Mouse (Mus musculus) kidney, postnatal 25 days (tissue): ENCODE data around the gene Mpp1.

Source experiments
- DNase-seq, 2 experiments: peaks; one replicate each; pipeline ENCODE4 v3.0.0; 2021; ENCODE audit warnings: mixed read lengths in 2 of 2

The Mpp1 gene

GRCm38 (mm10) chrX:75130467-75131160, at the start of gene Mpp1:
Gene Mpp1 (minus strand): TSS chrX:75131016.
- peak; percentile 84 to 91 for DNase-seq

- no peak for DNase-seq
Measured at GRCm38 (mm10) chrX:75163670-75164069, 32.9 kb upstream of the Mpp1 start, which contains the start of gene Smim9. Gene Smim9 (minus strand): TSS chrX:75163770.

- DNase-seq: peak; percentile 40 to 79
Measured at GRCm38 (mm10) chrX:75155576-75156243, 24.9 kb upstream of the Mpp1 start.

GRCm38 (mm10) chrX:75152249-75152648, 21.4 kb upstream of the Mpp1 start:
- no peak for DNase-seq

- DNase-seq: no peak
Measured at GRCm38 (mm10) chrX:75150304-75150703, 19.5 kb upstream of the Mpp1 start.

- no peak for DNase-seq
Measured at GRCm38 (mm10) chrX:75148414-75148813, 17.6 kb upstream of the Mpp1 start.

- DNase-seq: peak; percentile 9 to 54
Measured at GRCm38 (mm10) chrX:75143124-75143555, 12.3 kb upstream of the Mpp1 start.

GRCm38 (mm10) chrX:75138182-75138581, 7.4 kb upstream of the Mpp1 start:
- DNase-seq: no peak

GRCm38 (mm10) chrX:75137729-75138128, 6.9 kb upstream of the Mpp1 start:
- DNase-seq: no peak

- no peak for DNase-seq
Measured at GRCm38 (mm10) chrX:75136938-75137337, 6.1 kb upstream of the Mpp1 start.

- no peak for DNase-seq
Measured at GRCm38 (mm10) chrX:75129474-75129873, 1.3 kb downstream of the Mpp1 start.

- peak; percentile 38 to 71 for DNase-seq
Measured at GRCm38 (mm10) chrX:75128333-75128980, 2.4 kb downstream of the Mpp1 start.

GRCm38 (mm10) chrX:75126893-75127292, 3.9 kb downstream of the Mpp1 start:
- no peak for DNase-seq

GRCm38 (mm10) chrX:75125606-75126005, 5.2 kb downstream of the Mpp1 start:
- DNase-seq: peak in 1 of 2 experiments; percentile 5

- no peak for DNase-seq
Measured at GRCm38 (mm10) chrX:75115550-75115949, 15.3 kb downstream of the Mpp1 start.

- DNase-seq: no peak
Measured at GRCm38 (mm10) chrX:75102293-75102692, 28.5 kb downstream of the Mpp1 start.

- DNase-seq: no peak
Measured at GRCm38 (mm10) chrX:75098799-75099198, 32.0 kb downstream of the Mpp1 start.

GRCm38 (mm10) chrX:75096163-75096770, 34.5 kb downstream of the Mpp1 start:
- peak in 1 of 2 experiments; percentile 4 for DNase-seq

- peak; percentile 93 to 96 for DNase-seq
Measured at GRCm38 (mm10) chrX:75095369-75096162, 35.2 kb downstream of the Mpp1 start, which contains the start of gene Dkc1. Gene Dkc1 (plus strand): TSS chrX:75095854.

GRCm38 (mm10) chrX:75085654-75086053, 45.2 kb downstream of the Mpp1 start:
- no peak for DNase-seq

- peak; percentile 61 to 73 for DNase-seq
Measured at GRCm38 (mm10) chrX:75084774-75085508, 45.9 kb downstream of the Mpp1 start, which contains the start of gene Gab3. Gene Gab3 (minus strand): TSS chrX:75085458.
